Mouse (Mus musculus) ovary, postnatal 36 days (tissue): Measurements from ENCODE around the gene Prdx6b.

Experiments used
- DNase-seq: peaks from one replicate; pipeline ENCODE4 v3.0.0; 2022; ENCODE audit warnings: low spot score, mixed read lengths

Gene Prdx6b

DNA sequence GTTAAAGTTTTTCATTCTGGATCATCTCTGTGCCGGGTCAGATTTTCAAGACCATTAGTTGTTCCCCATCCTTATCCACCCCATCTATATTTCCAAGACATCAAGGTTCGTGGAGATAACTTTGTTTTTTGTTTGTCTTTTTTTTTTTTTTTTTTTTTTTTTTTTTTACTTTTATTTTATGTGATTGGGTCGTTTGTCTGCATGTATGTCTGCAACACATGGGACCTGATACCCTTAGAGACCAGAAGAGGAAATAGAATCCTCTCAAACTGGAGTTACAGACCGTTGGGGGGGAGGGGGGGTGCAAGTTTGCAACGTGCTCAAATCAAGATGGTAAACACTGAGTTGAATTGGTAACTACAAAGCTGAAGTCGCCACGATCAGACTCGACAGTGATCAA, at the start of gene Prdx6b:
Gene Prdx6b (plus strand): TSS at position 301 of the 400 bp plus-strand sequence.
- no peak for DNase-seq

DNA sequence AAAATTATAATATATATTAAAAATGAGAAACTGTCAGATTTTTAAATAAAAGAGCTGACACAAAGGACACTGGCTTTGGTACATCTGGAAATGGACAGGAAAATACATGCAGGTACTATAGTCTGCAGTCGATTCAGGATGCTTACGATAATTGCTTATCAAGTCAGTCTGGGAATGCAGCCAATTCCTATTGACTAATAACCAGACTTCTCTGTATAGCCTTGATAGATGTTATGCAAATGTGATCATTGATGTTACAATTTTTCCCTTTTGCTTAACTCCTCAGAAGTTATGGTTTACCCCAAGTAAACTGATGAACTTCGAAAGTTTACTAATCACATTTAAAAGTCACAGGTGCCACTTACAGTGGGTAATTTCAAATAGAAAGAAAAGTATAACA, 44.8 kb upstream of the Prdx6b start:
- no peak for DNase-seq

- DNase-seq, result no peak
Observed at GRCm38 (mm10) chr2:80247868-80248267, 44.4 kb upstream of the Prdx6b start.

DNA sequence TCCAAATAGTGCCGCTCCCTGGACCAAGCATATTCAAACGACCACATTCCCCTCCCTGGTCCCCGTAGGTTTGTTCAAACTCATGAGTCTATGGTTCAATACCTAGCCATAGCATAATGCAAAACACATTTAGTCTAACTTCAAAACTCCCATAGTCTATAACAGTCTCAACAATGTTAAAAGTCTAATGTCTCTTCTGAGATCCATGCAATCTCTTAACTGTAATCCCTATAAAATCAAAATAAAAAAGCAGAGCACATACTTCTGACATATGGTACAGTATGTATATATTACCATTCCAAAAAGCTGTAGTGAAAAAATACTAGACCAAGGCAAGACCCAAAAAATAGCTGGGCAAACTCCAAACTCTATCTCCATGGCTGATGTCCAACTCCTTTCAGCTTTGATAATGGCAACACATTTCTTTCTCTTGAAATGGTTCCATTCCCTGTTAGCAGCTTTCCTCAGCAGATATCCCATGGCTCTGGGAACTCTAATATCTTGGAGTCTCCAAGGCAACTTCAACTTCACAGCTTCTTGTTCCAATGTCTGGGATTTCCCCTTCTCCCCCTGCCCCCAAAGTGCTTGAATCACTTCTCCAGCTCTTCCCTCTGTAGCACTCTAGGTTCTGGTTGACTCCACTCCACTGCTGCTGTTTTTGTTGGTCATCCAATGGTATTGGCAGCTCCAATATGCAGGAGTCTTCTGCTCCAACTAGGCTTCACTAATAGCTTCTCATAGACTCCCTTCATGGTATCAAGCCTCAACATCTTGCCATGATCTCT, 32.2 kb upstream of the Prdx6b start:
- DNase-seq, result no peak

DNA sequence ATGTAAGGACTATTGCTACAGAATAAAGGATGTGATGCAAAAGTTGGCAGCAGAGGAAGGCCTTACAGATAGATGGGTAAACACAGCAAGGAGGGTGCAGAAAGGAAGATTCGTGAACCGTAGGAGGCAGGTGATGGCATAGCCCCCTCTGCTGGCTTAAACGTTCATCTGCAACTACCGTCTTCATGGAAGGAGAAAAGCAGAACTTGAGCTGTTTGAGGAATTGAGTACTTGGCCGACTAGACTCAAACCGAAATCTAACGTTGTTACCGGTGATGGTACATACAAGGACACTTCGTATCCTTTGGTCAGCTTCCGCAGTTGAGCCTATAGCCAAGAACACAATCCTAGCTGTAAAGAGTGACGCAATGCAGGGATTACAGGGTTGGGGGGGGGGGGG, 25.4 kb upstream of the Prdx6b start:
- peak; percentile 63 for DNase-seq

DNA sequence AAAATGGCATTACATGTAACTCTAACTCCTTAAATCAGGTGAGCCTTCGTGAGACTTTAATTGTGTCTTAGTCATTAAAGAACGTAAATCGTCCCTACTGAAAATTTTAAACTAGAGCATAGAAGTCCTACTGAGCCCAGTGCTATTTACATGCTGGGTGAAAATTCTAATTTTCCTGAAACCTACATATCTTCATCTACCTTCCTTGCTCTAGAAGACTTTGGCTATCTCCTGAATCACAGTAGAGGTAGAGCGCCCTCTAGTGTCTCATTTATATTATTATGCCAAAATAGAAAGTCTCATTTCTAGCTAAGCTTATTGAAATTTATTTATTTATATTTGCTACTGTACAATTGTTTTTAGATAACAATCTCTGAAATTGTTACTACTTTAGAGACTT, 24.2 kb upstream of the Prdx6b start:
- no peak for DNase-seq

DNA sequence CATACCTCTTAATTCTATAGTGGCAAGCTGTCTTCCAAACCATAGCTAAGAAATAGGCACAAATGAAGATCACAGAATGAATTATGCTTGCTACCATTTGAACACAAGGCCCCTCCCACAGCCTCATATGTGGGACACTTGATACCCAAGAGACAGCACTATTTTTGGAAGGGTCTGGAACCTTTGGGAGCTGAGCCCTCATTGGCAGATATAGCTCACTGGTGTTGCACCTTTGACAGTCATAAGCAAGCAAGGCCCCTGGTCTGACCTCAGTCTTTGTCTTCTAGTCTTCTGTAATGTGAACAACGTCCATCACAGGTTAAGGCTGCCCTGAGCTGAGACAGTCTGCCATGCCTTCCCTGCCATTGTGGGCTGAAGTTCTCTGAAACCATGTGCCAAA, 20.8 kb upstream of the Prdx6b start:
- no peak for DNase-seq

DNA sequence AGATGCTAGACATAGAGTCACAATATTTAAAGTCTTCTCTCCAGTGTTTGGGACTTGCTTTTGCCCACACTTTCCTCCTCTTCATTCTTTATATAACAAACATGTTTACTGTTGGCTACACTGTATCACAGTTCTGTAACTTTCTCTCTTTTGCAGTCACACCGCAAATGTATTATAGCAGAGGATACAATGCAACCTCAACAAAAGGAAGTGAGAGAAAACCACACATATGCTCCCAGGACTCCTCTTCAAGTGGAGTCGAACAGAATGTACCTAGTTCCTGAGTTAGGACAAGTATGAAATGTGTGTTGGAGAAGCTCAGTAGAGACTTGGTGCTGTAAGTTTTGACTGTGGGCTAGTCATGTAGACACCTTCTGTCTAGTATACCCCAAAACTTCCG, 19.2 kb upstream of the Prdx6b start:
- DNase-seq, result no peak

DNA sequence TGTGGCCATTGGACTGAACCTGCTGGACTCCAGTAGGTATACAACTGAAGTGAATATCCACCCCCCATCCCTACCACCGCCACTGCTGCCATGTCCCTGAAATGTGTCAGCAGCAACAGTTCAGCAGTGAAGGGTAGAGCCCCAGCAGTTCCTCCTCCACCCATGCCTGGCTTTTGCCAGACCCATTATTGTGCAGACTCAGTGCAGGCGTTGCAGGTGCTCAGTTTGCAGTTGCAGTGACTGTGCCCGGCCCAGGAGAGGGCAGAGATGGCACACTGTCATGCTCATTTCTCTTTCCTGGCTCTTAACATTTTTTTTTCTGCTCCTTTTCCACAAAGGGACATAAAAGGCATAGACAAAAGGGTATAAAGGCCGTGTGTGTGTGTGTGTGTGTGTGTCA, 18.5 kb upstream of the Prdx6b start:
- DNase-seq, result no peak

DNA sequence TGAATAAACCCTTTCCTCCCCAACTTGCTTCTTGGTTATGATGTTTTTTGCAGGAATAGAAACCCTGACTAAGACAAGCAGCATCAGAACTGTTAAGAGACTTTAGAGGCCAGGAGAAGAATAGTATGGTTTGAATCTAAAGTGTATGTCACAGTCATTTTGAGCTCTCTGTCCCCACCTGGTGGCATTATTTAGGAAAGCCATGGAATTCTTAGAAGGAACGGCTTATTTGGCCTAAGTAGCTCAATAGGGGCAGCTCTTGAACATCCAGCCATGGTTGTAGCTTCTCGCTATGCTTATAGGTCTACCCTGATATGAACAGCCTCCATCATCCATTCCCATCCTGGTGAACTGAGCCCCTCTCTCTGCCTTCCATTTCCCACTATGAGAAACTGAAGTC, 17.1 kb upstream of the Prdx6b start:
- no peak for DNase-seq

DNA sequence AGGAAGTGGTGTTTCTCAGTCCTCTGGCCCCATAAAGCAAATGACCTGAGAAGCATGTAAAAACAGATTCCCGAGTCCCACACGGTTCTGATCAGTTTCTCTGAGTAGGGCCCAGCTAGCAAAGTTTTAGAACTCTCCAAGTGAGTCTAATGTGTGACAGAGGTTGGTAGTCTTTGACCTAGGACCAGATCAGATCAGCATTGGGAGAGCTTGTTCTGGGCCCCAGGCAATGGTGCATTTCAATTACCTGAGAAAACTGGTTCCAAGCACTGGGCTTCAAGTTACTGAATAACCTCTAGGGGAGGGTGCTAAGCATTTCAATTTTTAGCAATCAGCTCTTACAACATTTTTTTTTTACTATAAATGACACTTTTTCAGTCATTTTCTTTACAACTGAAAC, 10.1 kb upstream of the Prdx6b start:
- DNase-seq, result no peak

- no peak for DNase-seq
Observed at GRCm38 (mm10) chr2:80286397-80286796, 5.9 kb upstream of the Prdx6b start.

DNA sequence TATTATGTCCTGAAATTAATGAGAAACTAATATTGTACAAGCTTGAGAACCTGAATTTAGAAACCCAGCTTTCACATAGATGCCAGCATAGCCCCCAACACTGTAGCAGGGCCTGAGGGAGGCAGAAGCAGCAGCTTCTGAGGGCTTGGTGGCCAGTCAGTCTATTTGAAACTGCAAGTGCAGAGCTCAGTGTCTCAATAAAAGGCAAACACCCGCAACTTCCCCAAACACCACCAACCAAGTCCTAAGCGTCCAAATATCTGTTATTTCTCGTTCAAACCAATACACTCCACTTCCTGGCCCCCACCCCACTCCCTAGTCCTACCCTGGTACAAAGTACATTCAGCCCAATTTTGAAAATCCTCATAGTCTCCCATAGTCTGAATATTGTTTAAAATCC, 6.1 kb downstream of the Prdx6b start:
- no peak for DNase-seq

DNA sequence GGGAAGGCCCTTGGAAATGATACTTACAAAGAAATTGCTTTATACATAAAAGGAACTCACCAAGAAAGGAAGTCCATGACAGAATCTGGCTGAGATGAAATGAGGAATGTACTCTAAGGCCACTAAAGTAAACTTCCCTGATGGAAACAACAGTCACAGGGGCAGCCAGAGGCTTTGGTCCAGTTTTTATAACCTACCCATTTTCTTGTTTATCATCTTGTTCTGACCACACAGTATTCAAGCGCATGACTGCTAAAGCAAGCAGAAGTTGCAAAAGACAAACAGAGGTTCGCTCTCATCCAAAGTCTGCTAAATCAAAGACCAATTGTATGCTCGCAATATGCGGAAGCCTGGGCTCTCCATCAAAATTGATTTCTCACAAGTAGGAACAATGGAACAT, 8.5 kb downstream of the Prdx6b start:
- no peak for DNase-seq

- DNase-seq, result no peak
Observed at GRCm38 (mm10) chr2:80303957-80304356, 11.7 kb downstream of the Prdx6b start.

DNA sequence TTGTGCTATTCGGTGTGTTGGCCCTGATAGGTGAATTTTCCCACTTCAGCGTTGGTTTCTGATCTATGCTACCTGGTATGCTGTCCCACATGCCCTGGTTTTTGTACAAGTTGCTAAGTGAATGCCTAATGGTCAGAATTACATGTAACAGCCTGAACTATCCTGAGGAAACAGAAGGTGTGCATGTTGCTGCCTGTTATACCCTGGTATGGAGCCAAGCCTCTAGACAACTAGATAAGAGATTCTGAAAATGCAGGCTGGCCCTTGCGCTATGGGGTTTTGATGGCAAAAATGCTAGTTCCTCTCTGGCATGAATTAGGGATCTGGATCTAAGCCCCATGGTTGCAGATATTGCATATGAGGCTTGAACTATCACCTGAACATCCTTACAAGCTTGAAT, 15.4 kb downstream of the Prdx6b start:
- DNase-seq, result no peak

GRCm38 (mm10) chr2:80309775-80310174, 17.5 kb downstream of the Prdx6b start:
- DNase-seq, result no peak

GRCm38 (mm10) chr2:80310772-80311171, 18.5 kb downstream of the Prdx6b start:
- no peak for DNase-seq

DNA sequence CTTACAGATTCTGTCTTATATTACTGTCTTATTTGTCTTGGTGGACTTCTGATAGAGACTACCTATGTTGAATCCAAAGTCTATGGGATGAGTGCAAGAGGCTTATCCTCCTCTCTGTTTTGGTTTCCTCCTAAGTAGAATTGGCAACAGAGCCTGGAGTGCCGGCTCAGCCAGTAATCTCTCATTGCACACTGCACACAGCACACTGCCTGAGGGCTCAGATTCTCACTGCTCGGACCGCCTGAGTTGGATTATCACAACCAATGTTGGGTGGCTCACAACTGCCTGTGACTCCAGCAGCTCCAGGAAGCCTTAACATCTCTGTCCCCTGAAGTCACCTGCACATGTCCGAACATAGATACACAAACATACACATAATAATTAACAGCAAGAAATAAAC, 19.1 kb downstream of the Prdx6b start:
- DNase-seq, result no peak

DNA sequence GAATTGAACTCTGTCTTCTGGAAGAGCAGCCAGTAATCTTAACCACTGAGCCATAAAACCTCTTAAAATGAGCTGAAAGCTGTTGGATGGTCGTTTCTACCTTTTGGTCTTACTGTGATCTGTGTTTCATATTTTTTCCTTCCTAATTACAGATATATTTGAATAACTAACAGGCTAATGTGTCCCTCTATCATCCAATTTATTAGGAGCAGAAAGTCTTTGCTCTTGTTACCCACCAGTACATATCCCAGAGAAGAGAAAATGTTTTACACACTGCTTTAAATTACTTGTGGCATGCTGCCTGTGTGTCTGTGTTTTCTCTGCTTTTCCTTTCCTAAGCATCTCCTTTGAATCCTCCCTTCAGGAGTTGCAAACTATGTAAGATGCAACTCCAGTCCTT, 21.9 kb downstream of the Prdx6b start:
- DNase-seq, result no peak

GRCm38 (mm10) chr2:80314854-80315241, 22.6 kb downstream of the Prdx6b start:
- DNase-seq, result no peak

- peak; percentile 92 for DNase-seq
Observed at GRCm38 (mm10) chr2:80315242-80316161, 23.2 kb downstream of the Prdx6b start, which contains the start of gene Dnajc10. Dnajc10 (plus strand) TSS chr2:80315466.

GRCm38 (mm10) chr2:80322878-80323277, 30.6 kb downstream of the Prdx6b start:
- DNase-seq, result no peak
